Mouse (Mus musculus) myocyte (in vitro differentiated cells): ENCODE results near the gene Ripor2. TPM values are rescaled to one million over a fixed set of nuclear protein-coding genes. Genes with fewer than 3 reads are reported as not detected.
A peak's percentile ranks its signal among the peaks of the same experiment; 100 is the strongest.

ENCODE experiments used
- H3K27me3 ChIP-seq: one replicate; pipeline ENCODE4 v1.6.1; 2011; ENCODE audit not compliant: control insufficient read depth, insufficient read depth, insufficient read length
- H3K36me3 ChIP-seq: one replicate; pipeline ENCODE4 v1.6.1; 2011; ENCODE audit not compliant: control insufficient read depth, insufficient read depth
- H3K4me2 ChIP-seq: one replicate; pipeline ENCODE4 v1.6.1; 2011; ENCODE audit warnings: low read depth, control low read depth
- H3K4me3 ChIP-seq: one replicate; pipeline ENCODE4 v1.5.1; 2011; ENCODE audit warnings: mild to moderate bottlenecking, control low read depth, moderate library complexity
- H3K79me2 ChIP-seq: one replicate; pipeline ENCODE4 v1.6.1; 2011; ENCODE audit not compliant: control insufficient read depth, insufficient read depth
- H3ac ChIP-seq: one replicate; pipeline ENCODE4 v1.6.1; 2011; ENCODE audit not compliant: control insufficient read depth, insufficient read length
- CEBPB ChIP-seq: IDR thresholded peaks from 2 replicates; pipeline ENCODE4 v1.6.1; 2011; ENCODE audit warnings: mild to moderate bottlenecking, moderate library complexity; ENCODE audit not compliant: poor library complexity, insufficient read depth, severe bottlenecking
- E2F4 ChIP-seq: IDR thresholded peaks from one replicate; pipeline ENCODE4 v1.6.1; 2011; ENCODE audit warnings: mild to moderate bottlenecking, control low read depth, moderate library complexity; ENCODE audit not compliant: insufficient read depth
- MAX ChIP-seq: IDR thresholded peaks from one replicate; pipeline ENCODE4 v1.6.1; 2011; ENCODE audit warnings: low read depth, mild to moderate bottlenecking, control low read depth
- MYOD1 ChIP-seq, 3 experiments: IDR thresholded peaks; one replicate each; pipeline ENCODE4 v1.6.1; 2011; ENCODE audit warnings: control low read depth in 2 of 3, low read depth in 2 of 3, mild to moderate bottlenecking in 2 of 3, moderate library complexity in 1 of 3; ENCODE audit not compliant: insufficient read length in 2 of 3, control insufficient read depth in 1 of 3
- MYOG ChIP-seq, 3 experiments: IDR thresholded peaks; one replicate each; pipeline ENCODE4 v1.6.1; 2011; ENCODE audit warnings: control low read depth in 2 of 3, low read depth in 2 of 3, mild to moderate bottlenecking in 2 of 3; ENCODE audit not compliant: insufficient read length in 2 of 3, control insufficient read depth in 1 of 3, insufficient read depth in 1 of 3
- POLR2A ChIP-seq: IDR thresholded peaks from one replicate; pipeline ENCODE4 v1.6.1; 2011; ENCODE audit warnings: low read depth, mild to moderate bottlenecking, control low read depth, moderate library complexity; ENCODE audit not compliant: insufficient read length
- POLR2AphosphoS2 ChIP-seq: IDR thresholded peaks from one replicate; pipeline ENCODE4 v1.6.1; 2011; ENCODE audit warnings: low read depth, control low read depth; ENCODE audit not compliant: insufficient read length
- REST ChIP-seq: IDR thresholded peaks from one replicate; pipeline ENCODE4 v1.6.1; 2011; ENCODE audit warnings: mild to moderate bottlenecking, control low read depth, moderate library complexity; ENCODE audit not compliant: insufficient read depth, insufficient read length
- SRF ChIP-seq: IDR thresholded peaks from one replicate; pipeline ENCODE4 v1.6.1; 2011; ENCODE audit warnings: low read depth; ENCODE audit not compliant: control insufficient read depth, insufficient read length
- TCF12 ChIP-seq: IDR thresholded peaks from one replicate; pipeline ENCODE4 v1.6.1; 2011; ENCODE audit warnings: mild to moderate bottlenecking, control low read depth; ENCODE audit not compliant: poor library complexity, insufficient read depth, severe bottlenecking
- TCF3 ChIP-seq: IDR thresholded peaks from one replicate; pipeline ENCODE4 v1.6.1; 2011; ENCODE audit warnings: low read depth, control low read depth; ENCODE audit not compliant: insufficient read length
- USF1 ChIP-seq: IDR thresholded peaks from one replicate; pipeline ENCODE4 v1.6.1; 2011; ENCODE audit warnings: low read depth, mild to moderate bottlenecking, control low read depth, moderate library complexity
- polyA plus RNA-seq: library from polyadenylated mRNA; unstranded; fragments of >200 nt; fragmentation: generic; extraction: Trizol; gene quantifications from one replicate; pipeline ENCODE4 v1.2.1, GENCODE M21; 2012; ENCODE audit warnings: missing spikeins

Gene Ripor2
- polyA plus RNA-seq, 1 experiment: 1.3 TPM

- no peak overlapping the region for H3ac ChIP-seq
- H3K36me3 ChIP-seq: no peaks in the 10 kb centered on the region
- TF ChIP-seq POLR2A (no peak), MYOG (IDR thresholded peaks at IDR 0.05; ENCODE audit: control insufficient read depth in 1 of 3, insufficient read depth in 1 of 3, insufficient read length in 2 of 3, low read depth in 2 of 3) (no peak), USF1 (no peak), TCF12 (no peak), MYOD1 (IDR thresholded peaks at IDR 0.05; ENCODE audit: control insufficient read depth in 1 of 3, insufficient read length in 2 of 3, low read depth in 2 of 3) (no peak), POLR2AphosphoS2 (no peak), E2F4 (no peak), CEBPB (no peak), TCF3 (no peak), MAX (no peak), SRF (no peak), REST (no peak)
- no peaks in the 10 kb centered on the region for H3K79me2 ChIP-seq
- H3K27me3 ChIP-seq: no peaks in the 10 kb centered on the region
- H3K4me2 ChIP-seq: no peak overlapping the region
- no peak overlapping the region for H3K4me3 ChIP-seq
These were observed 20.6 kb upstream of the Ripor2 start for GRCm38 (mm10) chr13:24561391-24561790.

DNA sequence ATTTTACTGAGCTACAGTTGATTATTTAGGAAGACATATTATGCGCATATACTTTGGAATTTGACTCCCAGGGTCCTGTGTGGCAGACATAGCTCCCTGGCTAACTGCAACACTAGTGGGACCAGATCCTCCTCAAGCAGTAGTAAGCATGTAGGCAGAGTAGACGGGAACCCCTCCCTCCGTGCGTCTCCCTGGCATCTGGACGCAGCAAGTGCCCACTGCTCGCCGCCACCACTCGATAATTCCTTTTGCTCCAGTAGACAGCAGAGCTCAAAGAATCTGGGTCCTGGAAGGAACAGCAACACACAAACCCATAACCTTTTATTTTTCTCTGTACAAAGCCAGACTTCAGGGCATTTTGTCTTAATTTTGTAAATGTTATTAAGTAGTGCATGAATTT lies 17.3 kb upstream of the Ripor2 start:
- Histone ChIP-seq H3K4me3 (no peak overlapping the region), H3K79me2 (no peaks in the 10 kb centered on the region), H3K36me3 (no peaks in the 10 kb centered on the region), H3K4me2 (peak overlapping the region; percentile 76), H3K27me3 (no peaks in the 10 kb centered on the region), H3ac (no peak overlapping the region)
- TF ChIP-seq POLR2A (peak; percentile 38), POLR2AphosphoS2 (peak; percentile 38), CEBPB (no peak), MYOG (IDR thresholded peaks at IDR 0.05; ENCODE audit: control insufficient read depth in 1 of 3, insufficient read depth in 1 of 3, insufficient read length in 2 of 3, low read depth in 2 of 3) (peak in 1 of 3 experiments; percentile 74)

- H3K79me2 ChIP-seq: no peaks in the 10 kb centered on the region
- peak overlapping the region; percentile 17 for H3ac ChIP-seq
- H3K36me3 ChIP-seq: no peaks in the 10 kb centered on the region
- peak overlapping the region; percentile 76 for H3K4me2 ChIP-seq
- H3K4me3 ChIP-seq: peak overlapping the region; percentile 2
- no peaks in the 10 kb centered on the region for H3K27me3 ChIP-seq
- TF ChIP-seq E2F4 (no peak), MYOD1 (IDR thresholded peaks at IDR 0.05; ENCODE audit: control insufficient read depth in 1 of 3, insufficient read length in 2 of 3, low read depth in 2 of 3) (peak in 2 of 3 experiments; percentile 62 to 73), SRF (no peak), CEBPB (peak; percentile 78), MYOG (IDR thresholded peaks at IDR 0.05; ENCODE audit: control insufficient read depth in 1 of 3, insufficient read depth in 1 of 3, insufficient read length in 2 of 3, low read depth in 2 of 3) (peak; percentile 41 to 94 (median 66)), REST (no peak), MAX (no peak), POLR2AphosphoS2 (peak; percentile 55), TCF12 (peak; percentile 30), TCF3 (no peak), POLR2A (peak; percentile 64), USF1 (no peak)
These were observed 16.6 kb upstream of the Ripor2 start for GRCm38 (mm10) chr13:24565230-24565949.

DNA sequence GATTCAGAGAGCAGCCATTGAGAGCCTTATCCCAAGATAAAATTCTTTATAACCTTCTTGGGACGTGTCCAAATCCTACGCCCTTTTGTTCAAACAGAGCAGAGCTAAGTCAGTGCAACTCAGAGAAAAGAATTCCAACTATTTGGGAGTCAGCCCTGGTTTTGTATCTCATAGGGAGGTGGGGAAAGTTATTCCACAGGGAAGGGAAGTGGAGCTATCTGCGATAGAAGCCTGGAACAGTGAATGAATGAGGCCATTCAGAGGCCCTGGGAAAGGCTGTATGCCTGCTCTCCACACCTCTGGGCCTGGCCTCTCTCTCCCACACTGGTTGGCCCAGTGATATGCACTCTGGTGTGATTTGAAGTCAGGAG lies 16.1 kb upstream of the Ripor2 start:
- TF ChIP-seq POLR2A (peak; percentile 23), SRF (no peak)
- Histone ChIP-seq H3K36me3 (no peaks in the 10 kb centered on the region), H3K4me3 (peak overlapping the region; percentile 2), H3K79me2 (no peaks in the 10 kb centered on the region), H3ac (peak overlapping the region; percentile 17), H3K4me2 (peak overlapping the region; percentile 76), H3K27me3 (no peaks in the 10 kb centered on the region)

GRCm38 (mm10) chr13:24567176-24567811 lies 14.7 kb upstream of the Ripor2 start:
- H3ac ChIP-seq: no peak overlapping the region
- TF ChIP-seq TCF3 (no peak), TCF12 (no peak), MYOG (IDR thresholded peaks at IDR 0.05; ENCODE audit: control insufficient read depth in 1 of 3, insufficient read depth in 1 of 3, insufficient read length in 2 of 3, low read depth in 2 of 3) (no peak), SRF (no peak), MAX (no peak), MYOD1 (IDR thresholded peaks at IDR 0.05; ENCODE audit: control insufficient read depth in 1 of 3, insufficient read length in 2 of 3, low read depth in 2 of 3) (no peak), REST (no peak), POLR2A (no peak), CEBPB (no peak)
- no peak overlapping the region for H3K4me2 ChIP-seq
- no peak overlapping the region for H3K4me3 ChIP-seq
- H3K79me2 ChIP-seq: no peaks in the 10 kb centered on the region
- H3K27me3 ChIP-seq: no peaks in the 10 kb centered on the region
- H3K36me3 ChIP-seq: no peaks in the 10 kb centered on the region
